Mouse (Mus musculus) liver, embryonic 14 days (tissue): ENCODE measurements around the gene N6amt1. TPM values are rescaled to one million over a fixed set of nuclear protein-coding genes. Genes with fewer than 3 reads are reported as not detected.

ENCODE experiments used
- polyA plus RNA-seq: library from polyadenylated mRNA; depleted of rRNA; stranded (reverse); fragments of >200 nt; gene quantifications from 2 replicates; pipeline ENCODE4 v1.2.3, GENCODE M21; 2012; rRNA removed

N6amt1 gene
- polyA plus RNA-seq, result 5.1 and 6.1 TPM in 2 replicates

DNA sequence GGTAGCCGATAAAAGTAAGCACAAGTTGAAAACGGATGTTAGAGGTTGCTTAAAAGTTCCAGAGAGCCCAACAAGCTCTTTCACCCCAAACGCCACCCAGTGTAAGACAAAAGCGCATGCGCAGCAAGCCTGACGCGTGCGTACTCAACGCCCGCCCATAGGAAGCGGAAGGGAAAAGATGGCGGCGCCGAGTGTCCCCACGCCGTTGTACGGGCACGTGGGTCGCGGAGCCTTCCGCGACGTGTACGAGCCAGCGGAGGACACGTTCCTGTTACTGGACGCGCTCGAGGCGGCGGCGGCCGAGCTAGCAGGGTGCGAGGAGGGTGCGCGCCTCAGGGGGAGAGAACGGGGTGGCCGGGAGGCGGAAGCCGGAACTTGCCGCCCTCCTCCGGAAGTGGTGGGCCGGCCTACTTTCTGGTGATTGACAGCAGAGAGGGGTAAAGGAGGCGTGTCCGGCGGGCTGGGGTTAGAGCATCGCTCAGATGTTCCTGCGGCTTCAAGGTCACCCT lies at the start of gene N6amt1:
TSS of gene N6amt1 (plus strand) at position 111 of the 509 bp plus-strand sequence.

Other genes with a start within 250 kb of the N6amt1 start
- gene Ltn1, start 78.4 kb downstream of the N6amt1 start, polyA plus RNA-seq, result 4.5 and 5.5 TPM in 2 replicates
- gene Rwdd2b, start 86.4 kb downstream of the N6amt1 start, polyA plus RNA-seq, result 3.0 and 3.5 TPM in 2 replicates
- gene Usp16, start 100.5 kb downstream of the N6amt1 start, polyA plus RNA-seq, result 17.0 and 17.8 TPM in 2 replicates
- gene Cct8, start 141.7 kb downstream of the N6amt1 start, polyA plus RNA-seq, result 122 and 135 TPM in 2 replicates
- 0.05 and 0.23 TPM in 2 replicates for gene Map3k7cl, start 199.1 kb downstream of the N6amt1 start, polyA plus RNA-seq